Mouse (Mus musculus) adrenal gland (tissue): Measurements from ENCODE around the gene Paox.

Experiments used
- intact Hi-C: fragments of 180-260 bp; cut with DNase I; formaldehyde crosslinking; loops from one replicate; pipeline ENCODE4 v1.15.1; 2025

Gene Paox

DNA sequence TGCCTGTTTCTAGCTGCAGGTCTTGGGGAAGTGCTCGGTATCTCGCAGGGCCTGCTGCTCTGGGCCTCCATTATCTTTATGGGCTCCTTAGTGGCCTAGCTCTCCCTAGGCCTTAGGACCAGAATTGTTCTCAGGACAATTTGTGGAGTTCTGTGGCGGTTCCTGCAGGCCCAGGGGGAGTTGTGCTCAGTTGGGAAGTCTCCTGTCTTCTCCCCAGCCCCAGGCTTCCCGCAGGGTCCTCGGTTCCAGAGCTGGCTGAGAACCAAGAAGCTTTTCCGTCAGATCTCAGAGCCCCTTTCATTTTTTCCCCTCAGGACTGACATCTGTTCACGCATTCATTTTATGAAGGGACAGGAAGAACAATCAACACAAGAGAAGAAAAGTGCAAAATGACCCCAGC is 49.1 kb downstream of the Paox start, which contains the start of gene Olfr522:
Olfr522 (minus strand) TSS at position 101 of the 400 bp plus-strand sequence.
- intact Hi-C loops: no loop called here

DNA sequence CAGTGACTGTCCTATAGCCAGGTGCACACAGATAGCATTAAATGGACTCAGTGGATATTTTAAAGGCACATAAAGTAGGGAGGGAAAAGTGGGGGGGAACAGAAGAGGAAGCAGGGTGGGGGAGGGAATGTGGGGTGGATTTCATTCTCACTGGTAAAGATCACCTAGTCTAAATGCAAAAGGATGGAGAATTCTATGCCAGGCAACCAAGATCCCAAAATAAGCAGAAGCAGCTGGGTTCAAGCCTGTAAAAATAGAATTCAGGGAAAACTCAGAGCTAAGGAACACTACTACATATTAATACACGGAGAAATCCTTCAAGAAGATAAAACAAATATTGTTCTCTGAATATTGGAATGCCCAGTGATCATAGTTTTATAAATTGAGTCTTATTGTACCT is 52.4 kb downstream of the Paox start:
- intact Hi-C loops: no loop called here

- intact Hi-C loops: no loop called here
Observed at GRCm38 (mm10) chr7:140169386-140169785, 53.8 kb downstream of the Paox start.

DNA sequence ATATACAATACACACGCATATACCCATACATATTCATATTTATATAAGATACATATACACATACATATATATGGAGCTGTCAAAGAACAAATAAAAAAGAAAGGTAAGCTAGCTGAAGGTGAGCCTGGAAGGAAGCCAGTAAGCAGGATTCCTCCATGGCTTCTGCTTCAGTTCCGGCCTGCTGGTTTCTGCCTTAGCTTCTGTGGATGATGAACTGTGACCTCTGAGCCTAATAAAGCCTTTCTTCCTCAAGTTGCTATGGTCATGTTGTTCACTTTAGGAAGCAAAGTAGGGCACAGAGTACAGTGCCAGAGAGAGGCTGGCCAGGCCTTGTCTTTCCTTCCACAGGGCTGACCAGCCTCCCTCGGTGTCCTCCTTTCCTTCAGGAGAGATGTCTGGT is 55.3 kb downstream of the Paox start:
- intact Hi-C loops: no loop called here

DNA sequence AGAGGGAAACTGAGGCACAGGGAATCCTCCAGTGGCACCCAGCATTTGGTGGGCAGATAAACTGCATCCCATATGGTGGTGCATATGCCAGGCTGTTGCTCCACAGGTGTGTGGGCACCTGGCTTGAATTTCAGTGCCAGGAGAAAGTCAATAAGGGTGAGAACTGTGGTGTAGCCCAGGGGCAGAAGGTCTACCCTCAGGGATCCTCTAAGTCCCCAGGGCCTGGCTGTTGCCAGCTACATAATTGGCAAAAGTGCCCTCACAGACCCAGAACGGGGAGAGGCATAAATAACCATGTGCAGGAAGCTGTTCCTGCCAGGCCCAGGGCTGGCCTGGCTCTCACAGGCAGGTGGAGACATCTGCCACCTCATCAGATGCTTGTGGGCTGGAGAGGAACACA is 57.3 kb downstream of the Paox start, which contains the start of gene Olfr523:
Olfr523 (plus strand) TSS at position 282 of the 400 bp plus-strand sequence.
- intact Hi-C loops: no loop called here

DNA sequence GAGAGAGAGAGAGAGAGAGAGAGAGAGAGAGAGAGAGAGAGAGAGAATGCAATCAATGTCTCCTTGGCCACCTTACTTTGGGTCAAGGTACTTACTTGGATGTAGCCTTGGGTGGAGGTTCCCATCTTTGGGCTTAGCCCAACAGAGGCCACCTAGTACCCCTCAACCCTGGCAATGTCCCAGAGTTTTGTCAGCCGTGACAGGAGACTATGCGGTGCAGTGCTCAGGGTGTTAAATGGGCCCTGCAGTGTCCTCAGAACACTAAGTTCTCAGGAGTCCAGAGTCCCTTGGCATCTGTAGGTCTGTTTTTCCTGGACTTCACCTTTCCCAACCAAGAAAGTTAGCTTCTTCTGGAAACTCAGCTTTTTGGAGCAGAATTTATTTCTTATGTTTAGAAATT is 63.6 kb downstream of the Paox start:
- intact Hi-C loops: no loop called here

DNA sequence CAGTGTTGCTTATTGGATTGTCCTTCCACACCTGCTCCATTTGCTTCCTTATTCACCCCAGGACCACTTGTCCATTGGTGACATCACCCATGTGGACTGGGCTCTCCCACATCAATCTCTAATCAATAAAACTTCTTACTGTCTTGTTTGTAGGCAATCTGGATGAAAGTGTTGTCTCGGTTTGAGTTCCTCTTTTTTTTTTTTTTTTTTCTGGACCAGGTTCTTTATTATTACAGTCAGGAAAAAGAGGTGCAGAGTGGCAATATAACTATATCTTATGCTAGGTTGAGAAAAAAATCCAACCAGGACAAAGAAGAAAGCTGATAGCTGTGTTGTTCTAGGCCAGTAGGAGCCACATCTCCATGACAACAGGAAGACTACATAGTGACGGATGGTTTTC is 65.1 kb downstream of the Paox start:
- intact Hi-C loops: no loop called here

GRCm38 (mm10) chr7:140184206-140184605 is 68.6 kb downstream of the Paox start:
- intact Hi-C loops: no loop called here
